Mouse (Mus musculus): ENCODE measurements around the gene Kpnb1.

GRCm38 (mm10) chr11:97232436-97232835, 44.8 kb upstream of the Kpnb1 start:
- no peak for TF ChIP-seq CTCF (IDR thresholded peaks at IDR 0.05; ENCODE audit: low read depth)
- TF ChIP-seq EP300 (IDR thresholded peaks at IDR 0.05; ENCODE audit: low read depth), result no peak
